Mouse (Mus musculus) testis, adult 2 months (tissue): ENCODE results near the gene Plcb1.

Experiments used
- CTCF ChIP-seq: fragments of 200-500 bp; IDR thresholded peaks from 2 replicates; pipeline ENCODE4 v1.5.1; 2012; ENCODE audit warnings: low read depth, mild to moderate bottlenecking, inconsistent platforms, low read length, moderate library complexity; ENCODE audit not compliant: control insufficient read depth, insufficient read depth, insufficient replicate concordance
- POLR2A ChIP-seq: fragments of 200-500 bp; IDR thresholded peaks from 2 replicates; pipeline ENCODE4 v1.6.1; 2012; ENCODE audit warnings: low read depth, mild to moderate bottlenecking, inconsistent platforms, low read length, moderate library complexity; ENCODE audit not compliant: control insufficient read depth

DNA sequence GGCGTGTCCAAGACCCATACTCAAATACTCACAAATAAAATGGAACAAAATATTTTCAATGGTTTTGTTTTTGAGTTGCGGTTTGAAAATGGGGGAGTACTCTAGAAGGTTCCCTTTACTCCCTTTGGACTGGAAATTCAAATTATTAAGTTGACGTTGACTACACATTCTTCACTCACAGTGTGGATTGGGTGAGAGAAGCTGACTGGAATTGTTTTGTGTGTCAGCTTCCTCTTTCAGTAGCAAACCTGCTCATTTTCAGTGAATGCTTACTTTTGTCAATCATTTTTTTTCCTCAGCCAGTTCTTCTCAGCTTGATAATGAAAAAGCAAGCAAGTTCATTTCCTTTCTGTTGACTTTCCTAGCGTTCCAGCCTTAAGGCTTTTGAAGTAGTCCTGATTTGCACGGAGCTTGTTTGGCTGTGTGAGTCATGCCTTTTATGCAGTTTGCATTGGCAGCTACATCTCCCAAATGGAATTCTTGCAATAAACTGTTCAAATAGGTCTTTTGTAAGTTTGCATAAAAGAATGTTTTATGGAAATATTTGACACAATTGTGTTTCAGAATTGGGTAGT is 306.8 kb downstream of the Plcb1 start:
- no peak for TF ChIP-seq POLR2A
- TF ChIP-seq CTCF, result no peak
